Mouse (Mus musculus): ENCODE measurements around the gene Pnpo.

The Pnpo gene

GRCm38 (mm10) chr11:96943746-96944304 lies at the start of gene Pnpo:
TSS of gene Pnpo (minus strand) at chr11:96943986.
- in situ Hi-C loops (cut with MseI, MboI) = no loop called here

- in situ Hi-C loops (cut with MseI, MboI) = no loop called here
Measured at GRCm38 (mm10) chr11:96992722-96993311, 49.0 kb upstream of the Pnpo start.

GRCm38 (mm10) chr11:96991501-96991900 lies 47.7 kb upstream of the Pnpo start:
- in situ Hi-C loops (cut with MseI, MboI) = no loop called here

GRCm38 (mm10) chr11:96987873-96988655 lies 44.3 kb upstream of the Pnpo start:
- in situ Hi-C loops (cut with MseI, MboI) = loop anchor here in 1 of 2 experiments (5.0 kb wide), 1 partner anchor 39 kb away; the partner anchor contains the start of gene Scrn2

GRCm38 (mm10) chr11:96986463-96986862 lies 42.7 kb upstream of the Pnpo start:
- in situ Hi-C loops (cut with MseI, MboI) = loop anchor here in 1 of 2 experiments (5.0 kb wide), 1 partner anchor 41 kb away; the partner anchor contains the start of gene Scrn2

- in situ Hi-C loops (cut with MseI, MboI) = loop anchor here (5.0 kb wide), 1 partner anchor 42 kb away; the partner anchor contains the start of gene Scrn2 (in 2 of the 2)
Measured at GRCm38 (mm10) chr11:96984903-96985302, 41.1 kb upstream of the Pnpo start.

GRCm38 (mm10) chr11:96982859-96983258 lies 39.1 kb upstream of the Pnpo start, which contains the start of gene Sp2:
TSS of gene Sp2 (minus strand) at chr11:96982959.
- in situ Hi-C loops (cut with MseI, MboI) = loop anchor here in 1 of 2 experiments (5.0 kb wide), 1 partner anchor 44 kb away; the partner anchor contains the start of gene Scrn2

GRCm38 (mm10) chr11:96982355-96982754 lies 38.6 kb upstream of the Pnpo start:
- in situ Hi-C loops (cut with MseI, MboI) = loop anchor here in 1 of 2 experiments (5.0 kb wide), 1 partner anchor 45 kb away; the partner anchor contains the start of gene Scrn2

- in situ Hi-C loops (cut with MseI, MboI) = loop anchor here in 1 of 2 experiments (5.0 kb wide), 1 partner anchor 46 kb away; the partner anchor contains the start of gene Scrn2
Measured at GRCm38 (mm10) chr11:96981461-96981860, 37.7 kb upstream of the Pnpo start.

- in situ Hi-C loops (cut with MseI, MboI) = loop anchor here in 1 of 2 experiments (5.0 kb wide), 1 partner anchor 47 kb away; the partner anchor contains the start of gene Scrn2
Measured at GRCm38 (mm10) chr11:96980021-96980420, 36.2 kb upstream of the Pnpo start.

GRCm38 (mm10) chr11:96979329-96979728 lies 35.5 kb upstream of the Pnpo start:
- in situ Hi-C loops (cut with MseI, MboI) = no loop called here

GRCm38 (mm10) chr11:96978401-96979246 lies 34.8 kb upstream of the Pnpo start:
- in situ Hi-C loops (cut with MseI, MboI) = no loop called here

- in situ Hi-C loops (cut with MseI, MboI) = no loop called here
Measured at GRCm38 (mm10) chr11:96977606-96978400, 34.0 kb upstream of the Pnpo start.

- in situ Hi-C loops (cut with MseI, MboI) = no loop called here
Measured at GRCm38 (mm10) chr11:96976911-96977591, 33.3 kb upstream of the Pnpo start.

- in situ Hi-C loops (cut with MseI, MboI) = no loop called here
Measured at GRCm38 (mm10) chr11:96976379-96976687, 32.5 kb upstream of the Pnpo start.

- in situ Hi-C loops (cut with MseI, MboI) = no loop called here
Measured at GRCm38 (mm10) chr11:96975511-96976378, 32.0 kb upstream of the Pnpo start.

GRCm38 (mm10) chr11:96974813-96975212 lies 31.0 kb upstream of the Pnpo start:
- in situ Hi-C loops (cut with MseI, MboI) = no loop called here

GRCm38 (mm10) chr11:96973426-96973964 lies 29.7 kb upstream of the Pnpo start:
- in situ Hi-C loops (cut with MseI, MboI) = no loop called here

- in situ Hi-C loops (cut with MseI, MboI) = no loop called here
Measured at GRCm38 (mm10) chr11:96972906-96973305, 29.1 kb upstream of the Pnpo start.

Data from mouse trophoblast stem cell (cell line).